Mouse (Mus musculus) liver, adult 2 months (tissue): ENCODE measurements around the gene Ccdc62. TPM values are rescaled to one million over a fixed set of nuclear protein-coding genes. Genes with fewer than 3 reads are reported as not detected.

Experiments
- DNase-seq: peaks from one replicate; pipeline ENCODE4 v3.0.0-alpha.2; 2011; ENCODE audit warnings: low read depth, low spot score; ENCODE audit errors: extremely low read depth
- H3K27ac ChIP-seq: fragments of 200-500 bp; replicated peaks from 2 replicates; pipeline ENCODE4 v1.5.1; 2012; ENCODE audit warnings: low read depth, mild to moderate bottlenecking, control low read depth, inconsistent platforms, low read length; ENCODE audit not compliant: insufficient read depth
- H3K27me3 ChIP-seq: fragments of 200-500 bp; 2 replicates; pipeline ENCODE4 v1.6.1; 2012; ENCODE audit warnings: mild to moderate bottlenecking, moderate library complexity, low read length, inconsistent platforms; ENCODE audit not compliant: control insufficient read depth, insufficient read depth
- H3K36me3 ChIP-seq: fragments of 200-500 bp; 2 replicates; pipeline ENCODE4 v1.6.1; 2012; ENCODE audit warnings: low read length, inconsistent platforms; ENCODE audit not compliant: control insufficient read depth, insufficient read depth
- H3K4me1 ChIP-seq: fragments of 200-500 bp; 2 replicates; pipeline ENCODE4 v1.6.1; 2011; ENCODE audit warnings: low read length; ENCODE audit not compliant: control insufficient read depth, insufficient read depth
- H3K4me3 ChIP-seq: fragments of 200-500 bp; 2 replicates; pipeline ENCODE4 v1.5.1; 2011; ENCODE audit warnings: low read depth, mild to moderate bottlenecking, control low read depth, low read length, moderate library complexity; ENCODE audit not compliant: insufficient read depth
- H3K79me2 ChIP-seq: fragments of 200-500 bp; 2 replicates; pipeline ENCODE4 v1.6.1; 2012; ENCODE audit warnings: inconsistent platforms, mild to moderate bottlenecking, low read length, moderate library complexity; ENCODE audit not compliant: control insufficient read depth, insufficient read depth
- H3K9ac ChIP-seq: fragments of 200-500 bp; 2 replicates; pipeline ENCODE4 v1.6.1; 2012; ENCODE audit warnings: low read depth, mild to moderate bottlenecking, control low read depth, inconsistent platforms, low read length
- CTCF ChIP-seq: fragments of 200-500 bp; IDR thresholded peaks from 2 replicates; pipeline ENCODE4 v1.5.1; 2011; ENCODE audit warnings: low read depth, low read length, control low read depth
- POLR2A ChIP-seq: fragments of 200-500 bp; IDR thresholded peaks from 2 replicates; pipeline ENCODE4 v1.6.1; 2011; ENCODE audit warnings: low read length, control low read depth; ENCODE audit not compliant: insufficient read depth; ENCODE audit errors: extremely low read depth
- WGBS: fragments of 180-500 bp; shearing (Covaris S2); methylation state at CpG from one replicate; pipeline ENCODE4 v1.1.7; 2018; 5-methylcytosine and 5-hydroxymethylcytosine counted together
- polyA plus RNA-seq: library from polyadenylated mRNA; depleted of rRNA; stranded (reverse); fragments of >200 nt; gene quantifications from 2 replicates; pipeline ENCODE4 v1.2.3, GENCODE M21; 2012
- total RNA-seq: library from RNA; depleted of rRNA; stranded (reverse); fragments of >200 nt; gene quantifications from 2 replicates; pipeline ENCODE4 v1.2.3, GENCODE M21; 2014

Ccdc62 gene
- total and polyA plus RNA-seq, 2 experiments = 2.1 to 3.2 TPM

- H3K27me3 ChIP-seq = no peaks in the 10 kb centered on the region
- DNase-seq = no peak
- no peaks in the 10 kb centered on the region for H3K36me3 ChIP-seq
- H3K9ac ChIP-seq = no peak overlapping the region
- H3K4me3 ChIP-seq = no peak overlapping the region
- no peak overlapping the region for H3K27ac ChIP-seq
- H3K4me1 ChIP-seq = peaks cover 8% of the 10 kb centered on the region
- H3K79me2 ChIP-seq = no peaks in the 10 kb centered on the region
- 94% methylated on average over 7 of the region's 7 CpGs for WGBS
- no peak for TF ChIP-seq POLR2A
- no peak for TF ChIP-seq CTCF
These were observed 64.0 kb downstream of the Ccdc62 start for GRCm38 (mm10) chr5:123994468-123994867.

DNA sequence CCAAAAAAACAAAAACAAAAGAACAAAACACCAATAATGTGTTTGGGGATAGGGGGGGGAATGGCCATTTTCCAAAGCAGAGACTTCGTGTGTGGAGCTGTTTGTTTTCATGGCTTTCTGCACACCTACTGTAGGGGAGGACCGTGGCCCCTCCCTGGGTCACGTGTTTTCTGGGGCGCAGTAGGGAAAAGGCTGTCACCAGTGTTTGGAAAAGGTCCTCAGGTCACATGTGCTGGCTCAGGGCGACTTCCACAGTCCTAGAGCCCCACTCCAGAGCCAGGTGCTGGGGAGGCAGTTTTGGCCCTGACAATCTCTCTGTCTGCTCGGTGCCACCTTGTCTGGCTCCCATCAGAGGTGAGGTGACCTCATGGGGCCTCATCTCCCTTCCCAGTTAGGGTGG, 64.9 kb downstream of the Ccdc62 start:
- Histone ChIP-seq H3K27ac (no peak overlapping the region), H3K9ac (no peak overlapping the region), H3K36me3 (no peaks in the 10 kb centered on the region), H3K27me3 (no peaks in the 10 kb centered on the region), H3K79me2 (no peaks in the 10 kb centered on the region), H3K4me1 (peaks cover 8% of the 10 kb centered on the region), H3K4me3 (no peak overlapping the region)
- TF ChIP-seq POLR2A (no peak), CTCF (no peak)
- DNase-seq = peak; percentile 64
- WGBS = 22% methylated on average over 6 of the region's 6 CpGs

GRCm38 (mm10) chr5:123996194-123996593, 65.7 kb downstream of the Ccdc62 start:
- H3K27me3 ChIP-seq = no peaks in the 10 kb centered on the region
- H3K27ac ChIP-seq = no peak overlapping the region
- H3K4me3 ChIP-seq = no peak overlapping the region
- no peak for DNase-seq
- H3K9ac ChIP-seq = no peak overlapping the region
- H3K79me2 ChIP-seq = no peaks in the 10 kb centered on the region
- H3K36me3 ChIP-seq = no peaks in the 10 kb centered on the region
- WGBS = 81% methylated on average over 10 of the region's 10 CpGs
- TF ChIP-seq POLR2A = no peak
- TF ChIP-seq CTCF = no peak
- H3K4me1 ChIP-seq = peaks cover 8% of the 10 kb centered on the region

GRCm38 (mm10) chr5:123996695-123997094, 66.2 kb downstream of the Ccdc62 start:
- no peaks in the 10 kb centered on the region for H3K79me2 ChIP-seq
- WGBS = 94% methylated on average over 14 of the region's 14 CpGs
- H3K4me1 ChIP-seq = peaks cover 5% of the 10 kb centered on the region
- TF ChIP-seq POLR2A (no peak), CTCF (no peak)
- no peak for DNase-seq
- no peak overlapping the region for H3K9ac ChIP-seq
- no peaks in the 10 kb centered on the region for H3K27me3 ChIP-seq
- H3K27ac ChIP-seq = no peak overlapping the region
- no peak overlapping the region for H3K4me3 ChIP-seq
- no peaks in the 10 kb centered on the region for H3K36me3 ChIP-seq

GRCm38 (mm10) chr5:123997211-123997751, 66.8 kb downstream of the Ccdc62 start:
- TF ChIP-seq POLR2A (no peak), CTCF (no peak)
- H3K36me3 ChIP-seq = no peaks in the 10 kb centered on the region
- peaks cover 4% of the 10 kb centered on the region for H3K4me1 ChIP-seq
- no peak overlapping the region for H3K9ac ChIP-seq
- no peaks in the 10 kb centered on the region for H3K27me3 ChIP-seq
- 96% methylated on average over 24 of the region's 24 CpGs for WGBS
- H3K27ac ChIP-seq = no peak overlapping the region
- DNase-seq = no peak
- no peaks in the 10 kb centered on the region for H3K79me2 ChIP-seq
- no peak overlapping the region for H3K4me3 ChIP-seq

DNA sequence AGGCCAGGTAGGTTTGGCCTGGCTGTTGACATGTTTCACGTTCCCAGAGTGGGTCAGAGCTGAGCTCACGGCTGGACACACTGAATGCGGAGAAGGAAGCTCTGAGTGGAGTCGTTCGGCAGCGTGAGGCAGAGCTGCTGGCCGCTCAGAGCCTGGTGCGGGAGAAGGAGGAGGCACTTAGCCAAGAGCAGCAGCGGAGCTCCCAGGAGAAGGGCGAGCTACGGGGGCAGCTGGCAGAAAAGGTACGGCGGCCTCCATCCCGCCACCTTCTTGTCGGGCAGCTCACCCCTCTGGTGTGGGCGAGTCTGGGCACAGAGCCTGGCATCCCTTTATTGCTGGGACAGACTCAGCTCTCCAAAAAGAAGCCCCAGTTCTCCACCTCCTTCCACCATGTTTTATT, 67.3 kb downstream of the Ccdc62 start:
- no peak overlapping the region for H3K27ac ChIP-seq
- H3K27me3 ChIP-seq = no peaks in the 10 kb centered on the region
- no peak for TF ChIP-seq POLR2A
- no peak for TF ChIP-seq CTCF
- H3K4me1 ChIP-seq = peaks cover 5% of the 10 kb centered on the region
- H3K36me3 ChIP-seq = no peaks in the 10 kb centered on the region
- no peak overlapping the region for H3K4me3 ChIP-seq
- H3K79me2 ChIP-seq = no peaks in the 10 kb centered on the region
- WGBS = 79% methylated on average over 16 of the region's 16 CpGs
- H3K9ac ChIP-seq = no peak overlapping the region
- no peak for DNase-seq
